Mouse (Mus musculus) myocyte (in vitro differentiated cells): ENCODE data around the gene Rnf43.

ENCODE experiments used
- E2F4 ChIP-seq: IDR thresholded peaks from one replicate; pipeline ENCODE4 v1.6.1; 2011; ENCODE audit warnings: mild to moderate bottlenecking, control low read depth, moderate library complexity; ENCODE audit not compliant: insufficient read depth
- MAX ChIP-seq: IDR thresholded peaks from one replicate; pipeline ENCODE4 v1.6.1; 2011; ENCODE audit warnings: low read depth, mild to moderate bottlenecking, control low read depth
- POLR2A ChIP-seq: IDR thresholded peaks from one replicate; pipeline ENCODE4 v1.6.1; 2011; ENCODE audit warnings: low read depth, mild to moderate bottlenecking, control low read depth, moderate library complexity; ENCODE audit not compliant: insufficient read length

GRCm38 (mm10) chr11:87761181-87761721 lies 98.7 kb downstream of the Rnf43 start:
- TF ChIP-seq MAX (no peak), POLR2A (no peak), E2F4 (no peak)
